Mouse (Mus musculus) stomach, postnatal 0 days (tissue): ENCODE results near the gene Rpl14.

Experiments
- CTCF ChIP-seq: IDR thresholded peaks from 2 replicates; pipeline ENCODE4 v1.5.1; 2016; ENCODE audit warnings: antibody characterized with exemption, low read depth, mild to moderate bottlenecking, moderate library complexity
- EP300 ChIP-seq: optimal IDR thresholded peaks from 2 replicates; pipeline ENCODE3; 2016; ENCODE audit warnings: antibody characterized with exemption

- TF ChIP-seq CTCF (no peak), EP300 (no peak)
Observed at GRCm38 (mm10) chr9:120619709-120620408, 48.6 kb downstream of the Rpl14 start.
